Mouse (Mus musculus): ENCODE data around the gene Cyb5d1.
"Not testable (repeated sequence)": the region's sequence is repeated elsewhere in the genome, so short reads cannot be mapped to it uniquely, and the experiment has no call there.

DNA sequence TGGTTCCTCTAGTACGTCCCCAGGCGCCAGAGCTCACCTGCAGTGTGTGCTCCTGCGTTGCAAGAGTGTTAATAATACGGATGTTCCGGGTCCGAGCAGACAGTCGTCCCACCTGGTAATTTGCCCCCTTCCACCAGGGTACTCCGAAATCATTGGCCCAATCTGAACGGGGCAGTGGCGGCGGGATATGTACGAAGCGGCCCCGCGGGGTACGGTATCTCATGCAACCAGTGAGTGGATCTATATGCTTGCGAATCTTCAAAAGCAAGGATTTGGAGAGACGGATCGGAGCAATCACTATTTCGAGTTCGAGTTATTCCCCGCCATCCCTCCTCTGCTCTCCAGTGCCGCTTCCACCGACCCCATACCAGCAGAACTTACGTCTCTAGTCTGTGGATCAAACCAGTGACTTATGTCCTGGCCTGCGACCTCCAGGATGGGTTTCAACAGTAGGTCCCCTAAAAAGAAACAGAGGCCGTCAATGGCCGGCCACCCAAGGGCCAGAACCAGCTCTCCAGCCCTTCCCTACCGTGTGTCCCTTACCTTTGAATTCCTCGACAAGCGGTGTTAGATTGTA lies 752 bp downstream of the Cyb5d1 start:
- TF ChIP-seq CTCF, EP300 (IDR thresholded peaks at IDR 0.05; ENCODE audit: low read depth): not testable (repeated sequence)

All from liver, embryonic 14.5 days (tissue).